Comparison of ENCODE assay signal across 8 mouse cellular contexts in the genomic region with DNA sequence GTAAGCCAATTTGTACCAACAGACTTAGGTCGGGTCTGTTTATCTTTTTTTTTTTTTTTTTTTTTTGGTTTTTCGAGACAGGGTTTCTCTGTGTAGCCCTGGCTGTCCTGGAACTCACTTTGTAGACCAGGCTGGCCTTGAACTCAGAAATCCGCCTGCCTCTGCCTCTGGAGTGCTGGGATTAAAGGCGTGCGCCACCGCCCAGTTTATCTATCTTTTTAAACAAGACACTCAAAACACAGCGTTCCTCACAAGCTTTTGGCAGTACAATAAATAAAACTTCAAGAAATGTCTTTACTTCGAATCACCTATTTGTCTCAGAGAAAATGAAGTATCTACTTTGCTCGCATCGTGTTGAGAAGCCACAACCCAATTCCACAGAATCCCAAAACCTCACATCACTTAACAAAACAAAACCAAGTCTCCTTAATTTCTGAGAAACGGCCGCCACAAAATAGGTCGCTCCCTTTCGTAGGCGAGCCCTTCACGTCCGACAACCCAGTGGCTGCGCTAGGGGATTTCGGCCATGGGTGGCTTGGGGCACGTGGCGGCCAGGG. TPM values are rescaled to one million over a fixed set of nuclear protein-coding genes. Genes with fewer than 3 reads are reported as not detected.
DNase-seq lines count a peak whose midpoint lies in the region; ATAC-seq and TF ChIP-seq lines count a peak whose summit lies in the region.

No protein-coding gene starts in this region.

- H3K4me1 ChIP-seq in cerebellum, adult 2 months (ENCODE audit: control insufficient read depth, insufficient read depth, low read length): no peaks in the 10 kb centered on the region
- H3K4me1 ChIP-seq in forebrain, embryonic 12.5 days: peaks cover 7% of the 10 kb centered on the region
- peaks cover 3% of the 10 kb centered on the region; the same call in 1 of the 2 replicates for H3K4me1 ChIP-seq in liver, embryonic 11.5 days (replicated peaks; ENCODE audit: control insufficient read depth, insufficient read depth, low read length)

- DNase-seq in cerebellum, adult 2 months: peak in 1 of 2 experiments; percentile 2
- DNase-seq in cerebellum, postnatal 14 days: no peak
- no peak for DNase-seq in liver, embryonic 11.5 days (ENCODE audit: low spot score)
- DNase-seq in retina, postnatal 1 day: no peak
- DNase-seq in retina, embryonic 14.5 days (ENCODE audit: low spot score): no peak
- DNase-seq in thymus, postnatal 25 days: no peak

- no peaks in the 10 kb centered on the region for H3K9me3 ChIP-seq in forebrain, embryonic 12.5 days
- H3K9me3 ChIP-seq in liver, embryonic 11.5 days (ENCODE audit: control insufficient read depth, low read length): no peaks in the 10 kb centered on the region

- 0 out of 2 replicates have a peak overlapping the region, but pooled peaks have one; percentile 70 for H3K27ac ChIP-seq in cerebellum, adult 2 months (ENCODE audit: insufficient read depth, low read length)
- peak overlapping the region; percentile 100 for H3K27ac ChIP-seq in forebrain, embryonic 12.5 days
- H3K27ac ChIP-seq in liver, embryonic 11.5 days (ENCODE audit: low read depth, low read length): peak overlapping the region; percentile 100

- peak overlapping the region; percentile 80 for H3K4me3 ChIP-seq in cerebellum, adult 2 months (replicated peaks; ENCODE audit: insufficient read depth, low read depth, low read length)
- peak overlapping the region; percentile 46 for H3K4me3 ChIP-seq in C2C12 (ENCODE audit: insufficient read depth, poor library complexity, severe bottlenecking)
- H3K4me3 ChIP-seq in forebrain, embryonic 12.5 days (replicated peaks): peak overlapping the region; percentile 97
- peak overlapping the region; percentile 76 for H3K4me3 ChIP-seq in liver, embryonic 11.5 days (ENCODE audit: low read depth, low read length)

- TF ChIP-seq POLR2A in cerebellum, adult 2 months (IDR thresholded peaks at IDR 0.05; ENCODE audit: borderline replicate concordance, insufficient read depth, low read length): no peak

- H3K27me3 ChIP-seq in cerebellum, adult 2 months (ENCODE audit: control insufficient read depth, insufficient read depth, low read length): no peaks in the 10 kb centered on the region
- H3K27me3 ChIP-seq in C2C12 (ENCODE audit: control insufficient read depth, insufficient read depth, insufficient read length): no peaks in the 10 kb centered on the region
- H3K27me3 ChIP-seq in forebrain, embryonic 12.5 days: no peaks in the 10 kb centered on the region
- no peaks in the 10 kb centered on the region for H3K27me3 ChIP-seq in liver, embryonic 11.5 days (replicated peaks; ENCODE audit: control insufficient read depth, insufficient read depth, low read length)

- ATAC-seq in forebrain, embryonic 12.5 days (ENCODE audit: low FRiP score): no peak
- ATAC-seq in liver, embryonic 11.5 days (replicated peaks; ENCODE audit: low FRiP score): no peak

- peaks cover 40% of the 10 kb centered on the region for H3K79me2 ChIP-seq in C2C12 (ENCODE audit: control insufficient read depth, insufficient read depth)

- WGBS in cerebellum, adult 2 months: 29% methylated on average over 21 of the region's 21 CpGs
- 32% methylated on average over 20 of the region's 21 CpGs for WGBS in forebrain, embryonic 12.5 days
- WGBS in liver, embryonic 11.5 days: 24% methylated on average over 20 of the region's 21 CpGs

- TF ChIP-seq CTCF in cerebellum, adult 2 months (IDR thresholded peaks at IDR 0.05; ENCODE audit: borderline replicate concordance, insufficient read depth, low read depth, low read length): no peak
- no peak for TF ChIP-seq CTCF in C2C12 (IDR thresholded peaks at IDR 0.05; ENCODE audit: control insufficient read depth, insufficient read depth, insufficient read length)

- H3K36me3 ChIP-seq in C2C12 (ENCODE audit: control insufficient read depth, insufficient read depth): peaks cover 15% of the 10 kb centered on the region
- H3K36me3 ChIP-seq in forebrain, embryonic 12.5 days (replicated peaks): peaks cover 12% of the 10 kb centered on the region
- H3K36me3 ChIP-seq in liver, embryonic 11.5 days (ENCODE audit: control insufficient read depth, insufficient read depth, low read length): 0 out of 2 replicates have a peak, but pooled peaks cover 5% of the 10 kb centered on the region

- peak overlapping the region; percentile 68 for H3K4me2 ChIP-seq in forebrain, embryonic 12.5 days
- peak overlapping the region; percentile 83 for H3K4me2 ChIP-seq in liver, embryonic 11.5 days

- H3K79me3 ChIP-seq in C2C12 (ENCODE audit: low read depth): peaks cover 32% of the 10 kb centered on the region

- H3K9ac ChIP-seq in forebrain, embryonic 12.5 days: peak overlapping the region; percentile 95
- peak overlapping the region; percentile 82 for H3K9ac ChIP-seq in liver, embryonic 11.5 days (ENCODE audit: low read depth, low read length)

- H3ac ChIP-seq in C2C12 (ENCODE audit: control insufficient read depth, insufficient read length, low read depth): peak overlapping the region; percentile 84

TF ChIP-seq in C2C12, 6 proteins besides CTCF, POLR2A, EP300 and RAD21:
- TF ChIP-seq MYOD1 (IDR thresholded peaks at IDR 0.05; ENCODE audit: control insufficient read depth, insufficient read length, low read depth): no peak
- no peak for TF ChIP-seq MYOG (IDR thresholded peaks at IDR 0.05; ENCODE audit: control insufficient read depth, extremely low read depth, insufficient read length)
- TF ChIP-seq USF1 (IDR thresholded peaks at IDR 0.05; ENCODE audit: low read depth): no peak
- TF ChIP-seq FOSL1 (IDR thresholded peaks at IDR 0.05; ENCODE audit: insufficient read depth, low read length, poor library complexity, severe bottlenecking): no peak
- peak; percentile 65 for TF ChIP-seq MAX (IDR thresholded peaks at IDR 0.05)
- no peak for TF ChIP-seq CEBPB (IDR thresholded peaks at IDR 0.05; ENCODE audit: low read depth)

RNA-seq across cellular contexts. Expression of a gene that starts 0.8 kb away (rescaled TPM):
- 23.4 and 25.7 TPM in 2 replicates for polyA plus RNA-seq in cerebellum, adult 2 months (2012; rRNA removed)
- polyA plus RNA-seq in C2C12 (2012; fragmentation: generic; extraction: Trizol): 11.4 TPM
- 40.3 and 46.3 TPM in 2 replicates for polyA plus RNA-seq in forebrain, embryonic 12.5 days (2016; fragmentation: Nextera tagmentation; extraction: Ambion mirVana)
- polyA plus RNA-seq in liver, embryonic 11.5 days (2014; fragmentation: Nextera tagmentation; extraction: Ambion mirVana): 29.2 and 30.1 TPM in 2 replicates

RNA-seq across cellular contexts. Expression of a gene that starts 29.9 kb away (rescaled TPM):
- 26.1 and 28.3 TPM in 2 replicates for polyA plus RNA-seq in cerebellum, adult 2 months (2012; rRNA removed)
- polyA plus RNA-seq in C2C12 (2012; fragmentation: generic; extraction: Trizol): 23.5 TPM
- polyA plus RNA-seq in forebrain, embryonic 12.5 days (2016; fragmentation: Nextera tagmentation; extraction: Ambion mirVana): 74.8 and 77.6 TPM in 2 replicates
- polyA plus RNA-seq in liver, embryonic 11.5 days (2014; fragmentation: Nextera tagmentation; extraction: Ambion mirVana): 75.6 and 77.5 TPM in 2 replicates

Comparison
In these comparisons a context has a peak if more than half of its experiments do, and no peak if none do; other contexts are left out.
1. H3K4me3 ChIP-seq: peak in every context shown above with its lines; median percentile 97 in forebrain, embryonic 12.5 days; 80 in cerebellum, adult 2 months; 76 in liver, embryonic 11.5 days; 46 in C2C12.